Mouse (Mus musculus): Measurements from ENCODE around the gene Gm21860. TPM values are rescaled to one million over a fixed set of nuclear protein-coding genes. Genes with fewer than 3 reads are reported as not detected.

Gene Gm21860
- polyA plus RNA-seq (2012; rRNA removed), result not detected in 2 replicates

DNA sequence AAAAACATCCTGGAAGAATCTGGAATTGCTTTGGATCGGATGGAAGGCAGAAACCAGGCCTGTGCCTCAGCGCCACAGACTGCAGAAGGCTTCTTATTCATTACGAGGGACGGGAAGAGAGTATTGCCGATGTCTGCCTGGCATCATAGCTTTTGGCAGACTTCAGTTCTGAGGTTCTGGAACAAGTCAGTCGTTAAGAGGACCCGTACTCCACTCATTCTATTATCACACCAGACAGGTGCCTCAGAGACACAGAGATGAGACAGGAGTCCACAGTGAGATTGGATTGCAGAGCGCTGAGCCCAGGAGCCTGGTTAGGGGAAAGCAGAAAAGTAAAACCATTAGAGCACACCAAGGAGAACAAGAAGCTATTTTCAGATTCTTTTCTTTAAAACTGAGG lies at the start of gene Gm21860:
Gene Gm21860, minus strand, starts transcription at position 101 of the 400 bp plus-strand sequence.

GRCm38 (mm10) chrY:90784438-90784837 lies 29.8 kb upstream of the Gm21860 start, which contains the start of gene Gm47283:
Gm47283 (plus strand) TSS chrY:90784738.

Other genes starting within 250 kb of the Gm21860 start
- gene Gm47283, start 29.9 kb upstream of the Gm21860 start, polyA plus RNA-seq (2012; rRNA removed), result not detected in 2 replicates
- gene Gm21748, start 84.4 kb upstream of the Gm21860 start, polyA plus RNA-seq (2012; rRNA removed), result not detected in 2 replicates

All from central nervous system, embryonic 11.5 days (tissue).